Mouse (Mus musculus) kidney, adult 18-20 months (tissue): Measurements from ENCODE around the gene Evi5.
A peak's percentile ranks its signal among the peaks of the same experiment; 100 is the strongest.

Experiments
- DNase-seq: peaks from one replicate; pipeline ENCODE4 v3.0.0; 2021

The Evi5 gene

GRCm38 (mm10) chr5:107736171-107736570, 138.7 kb downstream of the Evi5 start:
- no peak for DNase-seq

DNA sequence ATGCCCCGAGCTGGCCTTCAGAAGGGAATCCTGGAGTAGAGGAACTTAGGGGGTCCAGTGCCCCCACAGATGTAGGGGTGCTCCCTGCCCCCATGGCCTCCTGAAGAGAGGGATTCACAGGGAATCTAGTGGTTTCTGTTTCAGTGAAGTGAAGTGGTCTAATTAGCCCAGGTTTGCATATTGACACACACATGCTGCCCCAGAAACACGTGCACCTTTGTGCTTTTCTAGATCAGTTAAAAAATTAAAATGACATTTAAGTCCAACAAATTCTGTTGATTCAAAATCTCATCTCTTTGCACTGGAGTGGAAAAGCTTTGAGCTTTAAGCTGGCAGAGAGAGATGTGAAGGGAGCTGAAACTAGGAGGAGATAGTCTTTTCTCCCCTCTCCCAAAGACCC, 143.1 kb downstream of the Evi5 start:
- DNase-seq: no peak

GRCm38 (mm10) chr5:107731408-107731807, 143.5 kb downstream of the Evi5 start:
- no peak for DNase-seq

DNA sequence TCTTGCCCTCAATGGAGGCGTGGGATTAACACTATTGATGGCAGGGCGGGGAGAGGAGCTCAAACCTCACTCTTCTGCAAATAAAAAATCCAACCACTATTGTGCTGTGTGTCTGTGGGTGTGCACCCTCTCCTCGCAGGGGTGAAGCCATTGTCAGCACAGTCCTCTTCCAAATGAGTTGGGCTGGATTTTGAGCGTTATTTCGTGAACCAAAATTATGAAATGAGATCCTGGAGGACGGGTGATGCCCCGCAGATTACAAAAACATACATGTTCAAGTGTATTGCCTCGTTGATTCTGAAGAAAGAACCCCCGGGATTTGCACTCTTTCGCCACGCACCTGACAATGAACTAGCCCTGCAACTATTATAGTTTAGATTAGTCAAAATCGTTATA, 147.9 kb downstream of the Evi5 start:
- DNase-seq: peak; percentile 8

- DNase-seq: peak; percentile 26
These were observed 148.5 kb downstream of the Evi5 start for GRCm38 (mm10) chr5:107726281-107727006.

- DNase-seq: peak; percentile 25
These were observed 149.3 kb downstream of the Evi5 start, which contains the start of gene Gfi1 for GRCm38 (mm10) chr5:107725435-107726261. Gene Gfi1 (minus strand): TSS chr5:107726036.

DNA sequence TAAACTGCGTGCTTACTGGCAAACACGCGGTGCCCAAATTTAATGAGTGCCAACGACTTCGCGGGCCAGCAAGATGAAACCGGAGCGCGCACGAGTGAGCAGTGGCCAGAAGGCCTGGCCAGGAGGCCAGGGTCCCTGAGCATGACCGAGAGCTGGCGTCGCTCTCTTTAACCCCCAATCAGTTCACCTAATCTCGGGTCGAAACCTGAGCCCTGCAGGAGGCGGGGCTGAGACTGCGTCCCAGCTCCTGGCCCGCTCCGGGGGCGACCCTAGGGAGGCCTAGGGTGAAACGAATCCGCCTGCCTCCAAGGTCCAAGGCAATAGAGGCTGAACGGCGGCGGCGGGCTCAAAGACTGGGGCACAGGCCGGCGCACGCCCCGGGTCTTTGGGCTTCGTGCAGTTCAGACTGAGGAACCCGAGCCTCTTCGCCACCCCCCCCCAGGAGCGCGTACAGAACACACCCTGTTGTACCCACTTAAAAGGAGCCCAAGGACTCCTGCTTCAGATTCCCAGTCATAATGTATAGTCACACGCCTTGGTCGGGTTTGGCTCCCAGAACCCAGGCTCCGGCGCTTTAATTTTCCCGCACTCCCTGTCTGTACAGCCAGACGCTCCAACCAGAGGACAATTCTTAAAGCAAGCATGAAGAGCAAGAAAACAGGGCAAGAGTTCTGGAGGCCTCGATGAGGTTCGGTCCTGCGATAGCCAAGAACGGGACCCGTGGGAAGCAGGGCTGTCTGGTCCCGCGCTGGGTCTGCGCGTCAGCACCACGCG, 150.1 kb downstream of the Evi5 start:
- DNase-seq: peak; percentile 22

GRCm38 (mm10) chr5:107723541-107724511, 151.1 kb downstream of the Evi5 start:
- peak; percentile 16 for DNase-seq

DNA sequence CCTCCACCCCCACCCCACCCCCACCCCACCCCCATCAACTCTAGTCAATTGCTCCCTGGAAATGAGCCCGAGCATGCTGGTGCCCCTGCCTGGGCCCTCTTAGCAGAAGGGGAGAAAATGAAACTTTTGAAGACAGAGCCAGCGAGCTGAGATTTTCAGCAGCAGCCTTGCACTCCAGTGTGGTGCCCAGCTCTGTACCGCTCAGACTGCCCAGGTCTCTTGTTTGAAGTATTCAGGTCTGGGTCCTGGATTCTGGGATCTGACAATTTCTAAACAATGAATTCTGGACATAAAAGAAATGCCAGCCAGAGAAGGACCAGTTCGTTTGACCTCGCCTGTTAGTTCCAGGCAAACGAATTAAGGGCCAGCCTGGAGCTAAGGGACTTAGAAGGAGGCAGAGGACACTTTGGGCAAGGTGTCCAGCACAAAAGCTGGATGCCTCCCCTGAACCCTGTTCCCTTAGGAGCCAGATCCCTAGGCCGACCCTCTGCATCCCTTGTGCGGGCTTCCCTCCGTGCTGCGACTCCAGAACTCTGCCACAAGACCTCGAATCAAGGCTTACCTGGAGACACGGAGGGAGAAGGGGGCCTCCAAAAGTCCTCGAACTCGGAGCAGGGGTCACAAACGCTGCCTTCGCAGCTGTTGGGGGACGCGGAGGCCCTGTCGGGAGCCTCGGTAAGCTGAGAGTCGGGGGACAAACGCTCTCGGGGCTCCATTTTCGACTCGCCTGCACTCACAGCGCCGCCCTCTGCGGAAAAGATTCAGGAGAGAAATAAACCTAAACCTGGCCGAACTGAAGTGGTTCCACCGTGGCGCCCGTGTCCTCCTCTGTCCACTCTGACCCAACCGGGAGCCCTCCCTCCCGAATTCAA, 152.0 kb downstream of the Evi5 start:
- DNase-seq: peak; percentile 33

DNA sequence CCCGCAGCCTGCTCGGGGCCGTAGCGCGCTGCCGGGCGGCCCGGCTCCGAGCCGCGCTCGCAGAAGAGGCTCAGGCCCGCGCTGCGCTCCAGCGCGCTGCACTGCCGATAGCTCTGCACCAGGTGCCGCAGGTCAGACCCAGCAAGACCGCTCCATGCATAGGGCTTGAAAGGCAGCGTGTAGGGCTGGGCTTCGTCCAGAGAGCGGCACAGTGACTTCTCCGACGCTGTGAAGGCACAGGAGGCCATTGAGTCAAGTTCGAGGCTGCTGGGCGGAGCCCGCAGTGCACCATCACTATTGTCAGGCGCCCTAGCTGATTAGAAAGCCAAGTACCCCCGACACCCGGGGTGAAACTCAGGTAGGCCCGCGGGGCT, 153.3 kb downstream of the Evi5 start:
- peak; percentile 8 for DNase-seq

DNA sequence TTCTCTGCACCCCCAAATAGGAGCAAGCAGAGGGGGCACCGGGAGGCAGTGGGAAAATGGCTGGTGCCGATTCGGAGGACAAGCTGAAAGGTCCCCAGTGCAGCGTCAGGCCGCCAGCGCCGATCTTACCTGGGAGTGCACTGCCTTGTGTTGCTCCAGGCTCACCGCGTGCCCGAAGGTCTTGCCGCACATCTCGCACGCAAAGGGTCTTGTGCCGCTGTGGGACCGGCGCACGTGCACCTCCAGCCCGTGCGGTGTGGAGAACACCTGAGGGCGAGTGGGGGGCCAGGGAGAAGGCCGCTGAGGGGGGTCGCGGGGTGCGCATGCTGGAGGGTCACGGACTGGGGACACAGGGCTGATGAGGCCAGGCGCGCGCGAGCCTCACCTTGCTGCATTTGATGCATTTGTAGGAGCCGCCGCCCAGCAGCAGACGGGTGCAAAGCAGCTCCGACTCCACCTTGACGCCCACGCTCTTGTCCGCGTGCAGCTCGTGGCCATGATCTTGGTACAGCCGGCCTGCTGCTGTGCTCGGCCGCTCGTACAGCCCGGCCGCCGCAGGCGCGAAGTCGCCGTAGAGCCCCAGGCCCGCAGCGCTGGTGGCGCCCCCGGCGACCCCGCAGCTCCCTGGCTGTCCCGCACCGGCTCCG, 153.8 kb downstream of the Evi5 start:
- no peak for DNase-seq

DNA sequence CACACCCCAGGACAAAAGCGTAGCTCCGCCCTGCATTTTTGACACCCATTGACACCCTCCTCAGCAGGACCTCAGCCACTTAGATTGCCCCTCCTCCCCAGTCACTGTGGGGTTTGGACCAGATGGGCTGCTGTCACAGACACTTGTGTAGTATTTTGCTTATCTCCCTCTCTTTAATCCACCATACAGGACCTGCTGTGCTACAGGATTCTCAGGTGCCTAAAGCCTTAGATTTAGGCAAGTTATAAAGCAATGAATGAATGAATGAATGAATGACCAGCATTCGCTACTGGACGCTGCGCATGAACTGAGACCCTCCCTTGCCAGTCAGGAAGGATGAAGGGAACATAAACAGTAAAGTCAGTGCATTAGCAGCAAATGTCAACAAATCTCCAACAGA, 154.4 kb downstream of the Evi5 start:
- DNase-seq: no peak

- DNase-seq: no peak
These were observed 155.1 kb downstream of the Evi5 start for GRCm38 (mm10) chr5:107719786-107720185.

GRCm38 (mm10) chr5:107719209-107719608, 155.7 kb downstream of the Evi5 start:
- DNase-seq: no peak

DNA sequence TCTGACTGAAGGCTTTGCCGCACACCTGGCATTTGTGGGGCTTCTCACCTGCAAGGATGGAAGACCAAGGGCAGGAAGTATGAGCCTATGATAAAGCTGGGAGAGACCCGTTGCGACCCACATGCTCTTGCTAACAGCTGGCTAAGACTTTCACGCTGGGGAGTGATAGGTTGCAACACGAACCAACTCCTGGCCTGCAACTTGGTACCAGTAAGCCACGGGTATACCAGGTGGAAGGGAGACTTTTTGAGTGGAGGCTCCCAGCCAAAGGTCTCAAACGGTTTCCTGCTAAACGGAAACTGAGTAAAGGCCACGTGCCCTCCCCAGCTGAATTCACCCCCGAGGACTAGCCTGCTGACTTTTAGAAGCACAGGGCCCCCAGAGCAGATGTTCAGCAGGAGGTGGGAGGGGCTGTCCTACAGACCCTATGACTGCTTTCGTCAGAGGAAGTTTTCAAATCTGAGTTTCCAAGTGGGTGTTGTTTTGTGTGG, 157.0 kb downstream of the Evi5 start:
- DNase-seq: no peak

DNA sequence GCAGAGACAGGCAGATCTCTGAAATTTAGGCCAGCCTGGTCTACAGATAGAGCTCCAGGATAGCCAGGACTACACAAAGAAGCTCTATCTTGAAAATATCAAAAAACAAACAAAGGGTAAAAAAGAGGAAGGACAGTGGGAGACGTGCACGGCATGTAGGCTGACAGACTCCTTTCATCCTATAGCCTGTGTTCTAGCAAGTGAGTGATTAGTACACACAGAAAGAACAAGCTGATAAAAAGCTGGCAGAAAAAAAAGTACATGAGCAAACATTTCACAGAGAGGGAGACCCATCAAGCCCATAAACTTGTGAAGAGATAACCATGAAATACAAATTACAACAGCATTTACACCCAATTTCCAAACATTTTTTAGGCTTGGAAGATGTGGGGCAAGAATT, 163.2 kb downstream of the Evi5 start:
- DNase-seq: no peak

GRCm38 (mm10) chr5:107708124-107708797, 166.6 kb downstream of the Evi5 start:
- no peak for DNase-seq

DNA sequence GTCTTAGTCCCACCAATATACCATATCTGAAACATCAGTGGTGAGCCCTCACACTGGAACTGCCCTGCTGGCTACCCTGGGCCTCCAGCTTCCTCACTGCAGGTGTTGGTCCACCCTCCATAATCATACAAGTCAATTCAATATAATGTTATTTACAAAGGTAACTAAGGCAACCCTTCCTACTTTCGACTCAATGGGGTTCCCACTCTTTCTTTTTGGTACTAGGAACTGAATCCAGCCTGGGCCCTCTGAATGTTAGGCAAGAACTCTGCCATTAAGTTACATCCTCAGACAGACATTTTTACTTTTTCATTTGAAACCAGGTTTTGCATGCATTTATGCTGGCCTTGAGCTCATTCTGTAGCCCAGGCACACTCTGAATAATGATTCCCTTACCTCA, 168.6 kb downstream of the Evi5 start:
- no peak for DNase-seq

DNA sequence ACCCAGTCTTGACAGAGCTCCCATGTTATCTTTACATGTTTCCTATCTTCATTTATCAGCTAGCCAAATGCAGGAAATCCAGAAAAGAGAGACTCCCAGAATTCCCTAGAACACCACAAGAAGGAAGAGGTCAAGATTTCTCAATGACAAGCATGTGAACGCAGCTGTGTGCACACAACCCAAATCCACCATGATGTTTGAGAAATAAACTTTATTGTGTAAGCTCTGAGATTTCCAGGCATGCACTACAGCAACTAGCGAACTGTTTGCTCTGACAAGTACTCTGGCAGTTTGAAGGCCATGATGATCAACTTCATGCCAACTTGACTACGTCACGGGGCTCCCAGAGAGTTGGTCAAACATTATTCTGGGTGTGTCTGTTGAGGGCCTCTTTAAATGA, 169.2 kb downstream of the Evi5 start:
- DNase-seq: no peak

GRCm38 (mm10) chr5:107703207-107703763, 171.6 kb downstream of the Evi5 start:
- no peak for DNase-seq
